Comparison of ENCODE assay signal across 15 mouse cellular contexts in genomic region chr6:125471921-125472320, GRCm38 (mm10). TPM values are rescaled to one million over a fixed set of nuclear protein-coding genes. Genes with fewer than 3 reads are reported as not detected.
DNase-seq lines count a peak whose midpoint lies in the region; ATAC-seq and TF ChIP-seq lines count a peak whose summit lies in the region.
"Had no signal": no experiment of that assay in that cellular context is flagged by ENCODE, and none has a peak within 500 bp of the region (broad histone marks: within the 10 kb centered on the region; RNA-seq: fewer than 3 reads in every experiment).

No protein-coding gene starts in this region.

- no peaks in the 10 kb centered on the region for H3K27me3 ChIP-seq in heart, adult 2 months (ENCODE audit: control insufficient read depth, insufficient read depth, low read length)
- H3K27me3 ChIP-seq in kidney, adult 2 months (replicated peaks; ENCODE audit: control insufficient read depth, insufficient read depth, low read length) = no peaks in the 10 kb centered on the region
- H3K27me3 ChIP-seq in lung, embryonic 16.5 days (ENCODE audit: control insufficient read depth, insufficient read depth, low read depth, low read length) = no peaks in the 10 kb centered on the region
- no peaks in the 10 kb centered on the region for H3K27me3 ChIP-seq in midbrain, embryonic 14.5 days (ENCODE audit: control insufficient read depth, insufficient read depth, low read length)
- H3K27me3 ChIP-seq: midbrain, embryonic 12.5 days had no signal

- H3K79me2 ChIP-seq in heart, adult 2 months (replicated peaks; ENCODE audit: control insufficient read depth, insufficient read depth, low read length) = no peaks in the 10 kb centered on the region; the same call in 1 of the 2 replicates
- H3K79me2 ChIP-seq in macrophage (ENCODE audit: inconsistent target) = peaks cover 95% of the 10 kb centered on the region

- WGBS in heart, adult 2 months = 39% methylated on average over 4 of the region's 4 CpGs
- WGBS in kidney, adult 2 months = 60% methylated on average over 4 of the region's 4 CpGs
- 54% methylated on average over 4 of the region's 4 CpGs for WGBS in lung, embryonic 16.5 days
- 51% methylated on average over 4 of the region's 4 CpGs for WGBS in macrophage (ENCODE audit: missing documents)
- WGBS in midbrain, embryonic 14.5 days = 36% methylated on average over 4 of the region's 4 CpGs

- peaks cover 37% of the 10 kb centered on the region for H3K4me1 ChIP-seq in heart, adult 2 months (ENCODE audit: control insufficient read depth, insufficient read depth, low read length)
- H3K4me1 ChIP-seq in kidney, adult 2 months (ENCODE audit: control insufficient read depth, insufficient read depth, low read length) = no peaks in the 10 kb centered on the region; the same call in 1 of the 2 replicates
- peaks cover 30% of the 10 kb centered on the region for H3K4me1 ChIP-seq in lung, embryonic 16.5 days (replicated peaks; ENCODE audit: control insufficient read depth, insufficient read depth, low read length)
- H3K4me1 ChIP-seq in midbrain, embryonic 14.5 days (ENCODE audit: control insufficient read depth, insufficient read depth, low read length) = peaks cover 15% of the 10 kb centered on the region; the same call in 1 of the 2 replicates

- peak overlapping the region; percentile 1 for H3K27ac ChIP-seq in heart, adult 2 months
- peak overlapping the region; percentile 32; the same call in 1 of the 2 replicates for H3K27ac ChIP-seq in kidney, adult 2 months (ENCODE audit: insufficient read depth, low read depth, low read length)
- peak overlapping the region; percentile 31; the same call in 1 of the 2 replicates for H3K27ac ChIP-seq in lung, embryonic 16.5 days (ENCODE audit: low read length)
- peak overlapping the region; percentile 88 for H3K27ac ChIP-seq in macrophage
- no peak overlapping the region for H3K27ac ChIP-seq in midbrain, embryonic 14.5 days (replicated peaks; ENCODE audit: low read depth, low read length)
- H3K27ac ChIP-seq: liver, embryonic 14.5 days; midbrain, embryonic 12.5 days had no signal

- no peak for DNase-seq in heart, adult 2 months
- no peak for DNase-seq in heart, postnatal 10 days
- no peak for DNase-seq in kidney, adult 2 months
- no peak for DNase-seq in kidney, adult 9 months
- no peak for DNase-seq in lung, postnatal 14 days
- no peak for DNase-seq in midbrain, embryonic 14.5 days
- DNase-seq: adrenal gland, adult 2 months; B cell, adult 2 months; cerebellum, adult 2 months; gastrocnemius, postnatal 25 days; thymus, adult 18-20 months had no signal

- TF ChIP-seq CTCF in heart, adult 2 months (IDR thresholded peaks at IDR 0.05) = no peak
- TF ChIP-seq CTCF in kidney, adult 2 months (conservative IDR thresholded peaks at IDR 0.05; ENCODE audit: insufficient read depth, insufficient read length, low read depth, low read length) = no peak

- H3K9ac ChIP-seq in heart, adult 2 months (ENCODE audit: low read depth, low read length) = no peak overlapping the region
- no peak overlapping the region for H3K9ac ChIP-seq in lung, embryonic 16.5 days (ENCODE audit: low read length)
- H3K9ac ChIP-seq in midbrain, embryonic 14.5 days (replicated peaks; ENCODE audit: low read length) = no peak overlapping the region
- H3K9ac ChIP-seq: liver, embryonic 14.5 days; midbrain, embryonic 12.5 days had no signal

- no peak overlapping the region for H3K4me2 ChIP-seq in lung, embryonic 16.5 days (ENCODE audit: low read depth, low read length)
- no peak overlapping the region for H3K4me2 ChIP-seq in midbrain, embryonic 14.5 days (ENCODE audit: low read length)
- H3K4me2 ChIP-seq: midbrain, embryonic 12.5 days had no signal

- intact Hi-C loops in heart, adult 2 months (cut with DNase I) = no loop called here
- intact Hi-C loops in heart, postnatal 10 days (cut with DNase I) = no loop called here

- H3K9me3 ChIP-seq in lung, embryonic 16.5 days (ENCODE audit: control insufficient read depth, low read length) = no peaks in the 10 kb centered on the region
- no peaks in the 10 kb centered on the region for H3K9me3 ChIP-seq in midbrain, embryonic 14.5 days (ENCODE audit: control insufficient read depth, low read length)
- H3K9me3 ChIP-seq: midbrain, embryonic 12.5 days had no signal

- no peak for TF ChIP-seq POLR2A in heart, adult 2 months (IDR thresholded peaks at IDR 0.05; ENCODE audit: insufficient read depth, low read depth, low read length)
- no peak for TF ChIP-seq POLR2A in kidney, adult 2 months (IDR thresholded peaks at IDR 0.05; ENCODE audit: low read depth, low read length)

- no peak overlapping the region for H3K4me3 ChIP-seq in heart, adult 2 months
- no peak overlapping the region for H3K4me3 ChIP-seq in kidney, adult 2 months (ENCODE audit: insufficient read depth, low read depth, low read length)
- no peak overlapping the region for H3K4me3 ChIP-seq in lung, embryonic 16.5 days (ENCODE audit: low read length)
- no peak overlapping the region for H3K4me3 ChIP-seq in macrophage (ENCODE audit: inconsistent target)
- no peak overlapping the region for H3K4me3 ChIP-seq in midbrain, embryonic 14.5 days (replicated peaks; ENCODE audit: low read depth, low read length)
- H3K4me3 ChIP-seq: midbrain, embryonic 12.5 days had no signal

- no peak for ATAC-seq in lung, embryonic 16.5 days (ENCODE audit: low read depth)
- ATAC-seq in midbrain, embryonic 14.5 days (ENCODE audit: low FRiP score, low TSS enrichment) = no peak

- no peaks in the 10 kb centered on the region for H3K36me3 ChIP-seq in heart, adult 2 months (ENCODE audit: control insufficient read depth, insufficient read depth, low read length)
- no peaks in the 10 kb centered on the region for H3K36me3 ChIP-seq in kidney, adult 2 months (ENCODE audit: control insufficient read depth, insufficient read depth, low read length)
- H3K36me3 ChIP-seq in lung, embryonic 16.5 days (ENCODE audit: control insufficient read depth, insufficient read depth, low read length) = no peaks in the 10 kb centered on the region; the same call in 1 of the 2 replicates
- no peaks in the 10 kb centered on the region for H3K36me3 ChIP-seq in macrophage (ENCODE audit: inconsistent target)
- no peaks in the 10 kb centered on the region for H3K36me3 ChIP-seq in midbrain, embryonic 14.5 days (ENCODE audit: control insufficient read depth, insufficient read depth, low read length)
- H3K36me3 ChIP-seq: midbrain, embryonic 12.5 days had no signal

- TF ChIP-seq EP300 in heart, adult 2 months (IDR thresholded peaks at IDR 0.05; ENCODE audit: insufficient read depth, low read depth, low read length) = no peak

RNA-seq across cellular contexts. Expression of gene Cd9, which starts 22.7 kb away (rescaled TPM):
- total RNA-seq in heart, adult 2 months (2021) = 10 to 100 TPM; 51.6 to 67.2 TPM
- 97.7 and 108 TPM in 2 replicates for polyA plus RNA-seq in heart, adult 2 months (2012; rRNA removed)
- 10 to 100 TPM; 77.7 to 79.8 TPM for total RNA-seq in heart, postnatal 10 days (2021)
- polyA plus RNA-seq in kidney, adult 2 months (2012; rRNA removed) = 138 and 140 TPM in 2 replicates
- 356 and 405 TPM in 2 replicates for polyA plus RNA-seq in lung, embryonic 16.5 days (2015; fragmentation: Nextera tagmentation; extraction: Ambion mirVana)
- total RNA-seq in macrophage (2018; cell fraction: chromatin; rRNA removed) = 10 to 100 TPM in 13 of 26 experiments, 1 to 10 TPM in 12, under 1 TPM in 1; 0.96 to 52.6 (median 9.9) TPM
- total RNA-seq in macrophage (2018; cell fraction: cytosol; rRNA removed) = 100 to 1,000 TPM in 13 of 26 experiments, 10 to 100 TPM in 13; 11.8 to 220 (median 99.5) TPM
- total RNA-seq in macrophage (2018; cell fraction: nucleus; rRNA removed) = 100 to 1,000 TPM in 8 of 26 experiments, 10 to 100 TPM in 15, 1 to 10 TPM in 3; 8.1 to 185 (median 27.5) TPM
- polyA plus RNA-seq in macrophage (2018) = 296 to 414 TPM (median 359 TPM) in 3 replicates
- 59.8 and 66.5 TPM in 2 replicates for polyA plus RNA-seq in midbrain, embryonic 14.5 days (2014; fragmentation: Nextera tagmentation; extraction: Ambion mirVana)
